Mouse (Mus musculus) CD4-positive, CD25-positive, alpha-beta regulatory T cell (primary cell): ENCODE data around the gene Pth1r. TPM values are rescaled to one million over a fixed set of nuclear protein-coding genes. Genes with fewer than 3 reads are reported as not detected.

Source experiments
- polyA plus RNA-seq: library from polyadenylated mRNA; unstranded; fragments of 100-300 nt; shearing (Covaris generic); gene quantifications from one replicate; pipeline ENCODE4 v1.2.1, GENCODE M21; 2017

The Pth1r gene
- not detected for polyA plus RNA-seq

GRCm38 (mm10) chr9:110746961-110747360 is at the start of gene Pth1r:
Gene Pth1r, minus strand, starts transcription at chr9:110747145.

GRCm38 (mm10) chr9:110741711-110742294 is 5.1 kb downstream of the Pth1r start, which contains the start of gene Myl3:
Gene Myl3, plus strand, starts transcription at chr9:110741861.

Other genes with a start within 250 kb of the Pth1r start
- 37.0 TPM for gene Setd2, start 214.5 kb downstream of the Pth1r start, polyA plus RNA-seq
- gene Nradd, start 122.7 kb downstream of the Pth1r start, polyA plus RNA-seq, result 1.9 TPM
- 48.9 TPM for gene Nbeal2, start 93.0 kb downstream of the Pth1r start, polyA plus RNA-seq
- 271 TPM for gene Ccdc12, start 90.6 kb downstream of the Pth1r start, polyA plus RNA-seq
- gene Myl3, start 5.3 kb downstream of the Pth1r start, polyA plus RNA-seq, result not detected
- gene Prss42, start 51.0 kb upstream of the Pth1r start, polyA plus RNA-seq, result 0.11 TPM
- not detected for gene Prss44, start 66.8 kb upstream of the Pth1r start, polyA plus RNA-seq
- not detected for gene Prss43, start 79.5 kb upstream of the Pth1r start, polyA plus RNA-seq
- gene Prss45, start 87.4 kb upstream of the Pth1r start, polyA plus RNA-seq, result not detected
- gene Prss46, start 97.4 kb upstream of the Pth1r start, polyA plus RNA-seq, result not detected
- gene Prss50, start 110.8 kb upstream of the Pth1r start, polyA plus RNA-seq, result not detected
- 36.7 TPM for gene Als2cl, start 132.7 kb upstream of the Pth1r start, polyA plus RNA-seq
- gene Tmie, start 133.0 kb upstream of the Pth1r start, polyA plus RNA-seq, result 11.3 TPM
- gene Fam240a, start 169.7 kb upstream of the Pth1r start, polyA plus RNA-seq, result 0.89 TPM
- 2.3 TPM for gene Tdgf1, start 199.0 kb upstream of the Pth1r start, polyA plus RNA-seq
- 0.07 TPM for gene Lrrc2, start 204.4 kb upstream of the Pth1r start, polyA plus RNA-seq
- gene Rtp3, start 243.4 kb upstream of the Pth1r start, polyA plus RNA-seq, result not detected